Mouse (Mus musculus) embryonic fibroblast, embryonic 13.5 days (primary cell): Measurements from ENCODE around the gene Erich6b.

Experiments used
- CTCF ChIP-seq: IDR thresholded peaks from 2 replicates; pipeline ENCODE4 v1.5.1; 2011; ENCODE audit warnings: mild to moderate bottlenecking, control low read depth, low read length, moderate library complexity, borderline replicate concordance; ENCODE audit not compliant: insufficient read depth
- POLR2A ChIP-seq: IDR thresholded peaks from 2 replicates; pipeline ENCODE4 v1.6.1; 2011; ENCODE audit warnings: low read depth, mild to moderate bottlenecking, control low read depth, low read length, moderate library complexity

GRCm38 (mm10) chr14:75592978-75593377, 49.1 kb upstream of the Erich6b start, which contains the start of gene Spert:
- TF ChIP-seq CTCF (no peak), POLR2A (no peak)
